Mouse (Mus musculus) ES-E14 (cell line): Measurements from ENCODE around the gene Cachd1. TPM values are rescaled to one million over a fixed set of nuclear protein-coding genes. Genes with fewer than 3 reads are reported as not detected.

Experiments
- DNase-seq: peaks from one replicate; pipeline ENCODE4 v3.0.0-alpha.2; 2013; ENCODE audit warnings: low read depth, low spot score
- H3K27ac ChIP-seq: 2 replicates; pipeline ENCODE4 v1.5.1; 2012; ENCODE audit warnings: low read depth, mild to moderate bottlenecking, low read length, moderate library complexity, mixed read lengths; ENCODE audit not compliant: poor library complexity, insufficient read depth, severe bottlenecking
- H3K36me3 ChIP-seq: 2 replicates; pipeline ENCODE4 v1.6.1; 2012; ENCODE audit warnings: mild to moderate bottlenecking, low read length, moderate library complexity, mixed read lengths; ENCODE audit not compliant: control insufficient read depth, poor library complexity, insufficient read depth, severe bottlenecking
- H3K4me1 ChIP-seq, 2 experiments: fragments of 150-350 bp in 1 of 2; sonication (generic) in 1 of 2; 2 replicates each; pipeline ENCODE4 v1.6.1; 2012; ENCODE audit warnings: low read length in 2 of 2, mild to moderate bottlenecking in 1 of 2, mixed read lengths in 1 of 2; ENCODE audit not compliant: control insufficient read depth in 2 of 2, insufficient read depth in 2 of 2, poor library complexity in 1 of 2
- H3K4me3 ChIP-seq, 2 experiments: fragments of 150-350 bp in 1 of 2; sonication (generic) in 1 of 2; 2 replicates each; pipeline ENCODE4 v1.5.1; 2012; ENCODE audit warnings: low read length in 2 of 2, low read depth in 1 of 2, mild to moderate bottlenecking in 1 of 2, mixed read lengths in 1 of 2; ENCODE audit not compliant: insufficient read depth in 1 of 2, poor library complexity in 1 of 2, severe bottlenecking in 1 of 2
- H3K9ac ChIP-seq: 2 replicates; pipeline ENCODE4 v1.6.1; 2012; ENCODE audit warnings: low read depth, mild to moderate bottlenecking, low read length, mixed read lengths; ENCODE audit not compliant: poor library complexity, insufficient read depth, severe bottlenecking
- H3K9me3 ChIP-seq: fragments of 150-350 bp; sonication (generic); 2 replicates; pipeline ENCODE4 v1.6.1; 2012; ENCODE audit warnings: low read depth, mild to moderate bottlenecking, low read length; ENCODE audit not compliant: control insufficient read depth, insufficient read depth
- CHD2 ChIP-seq: IDR thresholded peaks from 2 replicates; pipeline ENCODE4 v1.6.1; 2014; ENCODE audit warnings: mild to moderate bottlenecking, low read depth, low read length, inconsistent platforms
- HCFC1 ChIP-seq: IDR thresholded peaks from 2 replicates; pipeline ENCODE4 v1.6.1; 2012; ENCODE audit warnings: low read length, inconsistent platforms, borderline replicate concordance; ENCODE audit not compliant: insufficient read depth
- MAFK ChIP-seq: IDR thresholded peaks from 2 replicates; pipeline ENCODE4 v1.6.1; 2014; ENCODE audit warnings: mild to moderate bottlenecking, low read depth, low read length, inconsistent platforms; ENCODE audit not compliant: insufficient read depth
- ZC3H11A ChIP-seq: IDR thresholded peaks from 2 replicates; pipeline ENCODE4 v1.6.1; 2012; ENCODE audit warnings: low read depth, mild to moderate bottlenecking, inconsistent platforms, low read length, borderline replicate concordance
- ZNF384 ChIP-seq: IDR thresholded peaks from 2 replicates; pipeline ENCODE4 v1.6.1; 2012; ENCODE audit warnings: low read depth, low read length, inconsistent platforms
- in situ Hi-C, 2 experiments: fragments of 600-800 bp; cut with MboI; formaldehyde crosslinking; loops; one replicate each; pipeline ENCODE4 v1.15.1; 2025; ENCODE audit warnings: low sequenced_read_pairs in 2 of 2, inconsistent platforms in 1 of 2; ENCODE audit not compliant: unreplicated experiment in 2 of 2
- total RNA-seq: library from RNA; depleted of rRNA; stranded (reverse); fragments of 300-350 nt; gene quantifications from 2 replicates; pipeline ENCODE4 v1.2.3, GENCODE M21; 2012

The Cachd1 gene
- total RNA-seq, 1 experiment: 7.6 TPM

GRCm38 (mm10) chr4:100967703-100968392 is 191.4 kb downstream of the Cachd1 start:
- H3K4me3 ChIP-seq: no peak overlapping the region
- TF ChIP-seq MAFK: no peak
- no peak for TF ChIP-seq HCFC1
- no peak for TF ChIP-seq ZC3H11A
- TF ChIP-seq ZNF384: no peak
- no peak for TF ChIP-seq CHD2
- no peaks in the 10 kb centered on the region for H3K9me3 ChIP-seq
- no peaks in the 10 kb centered on the region for H3K4me1 ChIP-seq
- H3K9ac ChIP-seq: no peak overlapping the region
- H3K36me3 ChIP-seq: peaks cover 3% of the 10 kb centered on the region
- in situ Hi-C loops: no loop called here
- H3K27ac ChIP-seq: no peak overlapping the region
- DNase-seq: no peak

- Histone ChIP-seq H3K36me3 (peaks cover 7% of the 10 kb centered on the region), H3K9me3 (no peaks in the 10 kb centered on the region), H3K9ac (no peak overlapping the region), H3K4me3 (no peak overlapping the region), H3K27ac (no peak overlapping the region), H3K4me1 (no peaks in the 10 kb centered on the region)
- DNase-seq: no peak
- TF ChIP-seq HCFC1 (no peak), MAFK (no peak), CHD2 (no peak)
- in situ Hi-C loops: no loop called here
Measured at GRCm38 (mm10) chr4:100973641-100974454, 197.4 kb downstream of the Cachd1 start.

DNA sequence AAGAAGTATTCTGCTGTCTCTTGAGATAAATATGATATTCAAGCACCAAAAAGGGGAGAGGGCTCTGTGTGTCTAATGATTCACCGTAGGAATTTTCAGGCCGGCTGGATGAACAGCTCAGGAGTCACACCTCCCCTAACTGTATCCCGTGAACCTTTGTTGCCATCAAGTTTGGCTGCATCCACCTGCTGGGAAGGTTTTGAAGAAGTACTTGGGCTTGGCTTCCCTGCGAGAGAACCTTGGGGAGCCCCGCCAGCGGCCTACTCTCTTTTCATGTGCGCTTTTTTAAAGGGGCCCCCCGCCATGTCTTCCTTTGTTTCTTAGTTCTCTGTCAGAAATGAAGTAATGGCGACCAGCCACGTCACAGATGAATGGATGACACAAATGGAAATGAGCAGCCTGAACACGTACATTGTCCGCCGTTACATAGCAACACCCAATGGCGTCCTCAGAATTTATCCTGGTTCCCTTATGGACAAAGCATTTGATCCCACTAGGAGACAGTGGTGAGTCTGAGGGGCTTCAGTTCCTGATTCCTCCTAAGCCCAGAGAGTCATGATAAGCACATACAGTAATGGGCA is 198.1 kb downstream of the Cachd1 start:
- H3K9me3 ChIP-seq: no peaks in the 10 kb centered on the region
- H3K36me3 ChIP-seq: peaks cover 4% of the 10 kb centered on the region
- no peak overlapping the region; a peak in 1 of 4 replicates for H3K4me3 ChIP-seq
- no peaks in the 10 kb centered on the region for H3K4me1 ChIP-seq
- in situ Hi-C loops: loop anchor here in 1 of 2 experiments (25.0 kb wide), 1 partner anchor 237 kb away; no protein-coding TSS in a partner anchor
- TF ChIP-seq CHD2 (no peak), MAFK (no peak), ZNF384 (no peak), HCFC1 (no peak), ZC3H11A (no peak)
- H3K9ac ChIP-seq: no peak overlapping the region
- no peak for DNase-seq
- H3K27ac ChIP-seq: no peak overlapping the region

DNA sequence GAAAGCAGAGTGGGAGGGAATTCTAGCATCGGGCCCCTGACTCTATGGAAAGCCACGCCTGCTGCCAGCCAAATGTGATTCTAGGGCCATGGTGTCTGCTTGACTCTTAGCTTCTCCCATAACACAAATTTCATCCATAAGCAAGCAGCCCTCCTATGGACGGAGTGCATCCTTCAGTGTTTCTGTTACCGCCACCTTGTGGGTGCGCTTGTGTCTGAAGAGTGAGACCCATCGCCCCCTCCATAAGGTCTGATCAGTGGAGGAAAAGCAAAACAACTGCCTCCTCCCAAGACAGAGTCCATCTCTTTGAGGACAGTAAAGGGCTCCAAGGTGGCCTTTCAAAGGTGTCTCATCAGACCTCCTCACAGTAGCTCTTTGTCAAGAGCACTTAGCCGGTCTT is 201.0 kb downstream of the Cachd1 start:
- in situ Hi-C loops: loop anchor here in 1 of 2 experiments (25.0 kb wide), 1 partner anchor 240 kb away; no protein-coding TSS in a partner anchor
- Histone ChIP-seq H3K9me3 (no peaks in the 10 kb centered on the region), H3K4me3 (no peak overlapping the region), H3K4me1 (no peaks in the 10 kb centered on the region), H3K27ac (no peak overlapping the region), H3K36me3 (peaks cover 4% of the 10 kb centered on the region; the same call in 1 of the 2 replicates), H3K9ac (no peak overlapping the region)
- DNase-seq: no peak
- TF ChIP-seq ZC3H11A (no peak), CHD2 (no peak), ZNF384 (no peak), HCFC1 (no peak), MAFK (no peak)
